Mouse (Mus musculus): ENCODE data around the gene Tjp2.

DNA sequence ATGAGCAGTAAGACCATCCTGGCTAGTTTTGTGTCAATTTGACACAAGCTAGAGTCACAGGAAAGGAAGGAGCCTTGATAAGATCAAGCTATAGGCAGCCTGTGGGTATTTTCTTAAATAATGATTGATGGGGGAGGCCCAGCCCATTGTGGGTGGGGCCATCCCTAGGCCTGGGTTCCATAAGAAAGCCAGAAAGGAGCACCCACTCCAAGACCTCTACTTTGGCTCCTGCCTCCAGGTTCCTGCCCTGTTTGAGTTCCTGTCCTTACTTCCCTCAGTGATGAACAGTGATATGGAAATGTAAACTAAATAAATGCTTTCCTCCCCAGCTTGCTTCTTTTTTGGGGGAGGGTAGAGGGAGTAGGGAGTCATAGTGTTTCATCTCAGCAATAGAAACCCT is 7.0 kb downstream of the Tjp2 start:
- TF ChIP-seq CTCF (IDR thresholded peaks at IDR 0.05; ENCODE audit: low read depth) (no peak), EP300 (IDR thresholded peaks at IDR 0.05; ENCODE audit: low read depth) (no peak)

Data from heart, postnatal 0 days (tissue).